ENCODE assay signal across 27 mouse cellular contexts in the genomic region with DNA sequence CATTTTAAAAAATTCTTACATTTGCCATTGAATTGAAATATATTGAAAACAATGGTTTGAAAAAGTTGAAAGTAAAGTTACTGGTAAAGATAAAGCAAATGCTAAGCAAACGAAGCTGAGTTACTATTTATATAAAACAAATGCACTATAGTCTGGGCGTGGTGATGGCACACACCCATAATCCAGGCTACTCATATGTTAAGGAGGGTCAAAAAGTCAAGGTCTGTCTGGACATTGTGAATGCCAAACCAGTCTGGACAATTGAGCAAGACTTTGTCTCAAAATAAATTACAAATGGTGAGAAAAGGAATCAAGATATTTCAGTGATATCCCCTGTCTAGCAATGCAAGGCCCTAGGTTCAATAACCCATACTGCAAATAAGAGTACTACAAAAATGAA. TPM values are rescaled to one million over a fixed set of nuclear protein-coding genes. Genes with fewer than 3 reads are reported as not detected.
A peak's percentile ranks its signal among the peaks of the same experiment; 100 is the strongest.
DNase-seq lines count a peak whose midpoint lies in the region; TF ChIP-seq lines count a peak whose summit lies in the region.
"Had no signal": no experiment of that assay in that cellular context is flagged by ENCODE, and none has a peak within 500 bp of the region (broad histone marks: within the 10 kb centered on the region; RNA-seq: fewer than 3 reads in every experiment).

No protein-coding gene starts in this region.

- peak; percentile 16 for DNase-seq in heart, adult 11 months
- no peak for DNase-seq in heart, adult 2 months
- peak; percentile 81 for DNase-seq in R1 (ENCODE audit: low read depth, low spot score)
- no peak for DNase-seq in kidney, adult 9 months
- DNase-seq in right cerebral cortex, postnatal 14 days = no peak
- DNase-seq: adrenal gland, adult 8-10 months; adrenal gland, postnatal 14 days; adrenal gland, postnatal 36 days; B cell, adult 2 months; cerebellum, adult 11-12 months; cerebellum, adult 2 months; cerebellum, adult 9-10 months; cerebellum, postnatal 14 days; cerebellum, postnatal 36 days; embryo, embryonic 11 days had no signal

- H3K27me3 ChIP-seq in heart, adult 2 months (ENCODE audit: control insufficient read depth, insufficient read depth, low read length) = no peaks in the 10 kb centered on the region; the same call in 1 of the 2 replicates
- H3K27me3 ChIP-seq: CH12.LX had no signal

- TF ChIP-seq CTCF in heart, adult 2 months (IDR thresholded peaks at IDR 0.05) = no peak

- no peak for TF ChIP-seq EP300 in heart, adult 2 months (IDR thresholded peaks at IDR 0.05; ENCODE audit: insufficient read depth, low read depth, low read length)

- no peak overlapping the region for H3K27ac ChIP-seq in heart, adult 2 months
- H3K27ac ChIP-seq: embryonic facial prominence, embryonic 13.5 days; embryonic facial prominence, embryonic 15.5 days; forebrain, embryonic 10.5 days; forebrain, embryonic 12.5 days had no signal

- H3K4me1 ChIP-seq in heart, adult 2 months (ENCODE audit: control insufficient read depth, insufficient read depth, low read length) = no peaks in the 10 kb centered on the region
- H3K4me1 ChIP-seq: embryonic facial prominence, embryonic 13.5 days; embryonic facial prominence, embryonic 15.5 days; forebrain, embryonic 12.5 days had no signal

- intact Hi-C loops in heart, adult 2 months (cut with DNase I) = no loop called here

- no peaks in the 10 kb centered on the region for H3K36me3 ChIP-seq in heart, adult 2 months (ENCODE audit: control insufficient read depth, insufficient read depth, low read length)
- H3K36me3 ChIP-seq: embryonic facial prominence, embryonic 13.5 days; embryonic facial prominence, embryonic 15.5 days; forebrain, embryonic 10.5 days; forebrain, embryonic 12.5 days; G1E had no signal

- TF ChIP-seq POLR2A in heart, adult 2 months (IDR thresholded peaks at IDR 0.05; ENCODE audit: insufficient read depth, low read depth, low read length) = no peak

- H3K4me3 ChIP-seq in heart, adult 2 months = no peak overlapping the region
- H3K4me3 ChIP-seq: embryonic facial prominence, embryonic 13.5 days; embryonic facial prominence, embryonic 15.5 days; erythroblast, embryonic 14.5 days; forebrain, embryonic 10.5 days; forebrain, embryonic 12.5 days had no signal

- WGBS in heart, adult 2 months = 35% methylated on average over 2 of the region's 2 CpGs

- H3K9ac ChIP-seq in heart, adult 2 months (ENCODE audit: low read depth, low read length) = no peak overlapping the region
- H3K9ac ChIP-seq: embryonic facial prominence, embryonic 13.5 days; embryonic facial prominence, embryonic 15.5 days; forebrain, embryonic 12.5 days had no signal

- no peaks in the 10 kb centered on the region for H3K79me2 ChIP-seq in heart, adult 2 months (replicated peaks; ENCODE audit: control insufficient read depth, insufficient read depth, low read length)

RNA-seq across cellular contexts. Expression of a gene that starts 10.8 kb away (rescaled TPM):
- 10 to 100 TPM; 27.9 to 31.8 TPM for total RNA-seq in heart, adult 2 months (2021)
- 33.7 and 38.6 TPM in 2 replicates for polyA plus RNA-seq in heart, adult 2 months (2012; rRNA removed)
- total RNA-seq: CH12.LX had no signal
- polyA plus RNA-seq: activated CD4-positive, CD25-positive, alpha-beta regulatory T cell, adult 4 months; CD4-positive, CD25-positive, alpha-beta regulatory T cell, adult 4 months; G1E; Patski had no signal

RNA-seq across cellular contexts. Expression of a gene that starts 23.7 kb away (rescaled TPM):
- total RNA-seq in heart, adult 2 months (2021) = not detected
- 0.18 and 0.29 TPM in 2 replicates for polyA plus RNA-seq in heart, adult 2 months (2012; rRNA removed)
- total RNA-seq: common myeloid progenitor, adult 5-6 weeks; G1E had no signal
- polyA plus RNA-seq: activated CD4-positive, CD25-positive, alpha-beta regulatory T cell, adult 4 months; CD4-positive, CD25-positive, alpha-beta regulatory T cell, adult 4 months; embryonic facial prominence, embryonic 11.5 days; embryonic facial prominence, embryonic 13.5 days; erythroblast, embryonic 14.5 days; forebrain, embryonic 10.5 days; G1E; Patski had no signal

RNA-seq across cellular contexts. Expression of a gene that starts 42.2 kb away (rescaled TPM):
- total RNA-seq in heart, adult 2 months (2021) = not detected
- 0.29 TPM in 1 of 2 replicates, not detected in the other for polyA plus RNA-seq in heart, adult 2 months (2012; rRNA removed)
- polyA plus RNA-seq: activated CD4-positive, CD25-positive, alpha-beta regulatory T cell, adult 4 months; CD4-positive, CD25-positive, alpha-beta regulatory T cell, adult 4 months had no signal

RNA-seq across cellular contexts. Expression of a gene that starts 42.7 kb away (rescaled TPM):
- total RNA-seq in heart, adult 2 months (2021) = 1 to 10 TPM; 1.7 to 2.0 TPM
- polyA plus RNA-seq in heart, adult 2 months (2012; rRNA removed) = 0.47 and 0.53 TPM in 2 replicates

Comparison
In these comparisons a context has a peak if more than half of its experiments do, and no peak if none do; other contexts are left out.
1. DNase-seq: peak in heart, adult 11 months (single experiment) and R1 (single experiment); none in heart, adult 2 months (0 of 2), kidney, adult 9 months (single experiment) and right cerebral cortex, postnatal 14 days (single experiment).